15 mouse cellular contexts compared by ENCODE assay signal in genomic region chr7:81112686-81113360, GRCm38 (mm10). TPM values are rescaled to one million over a fixed set of nuclear protein-coding genes. Genes with fewer than 3 reads are reported as not detected.
DNase-seq lines count a peak whose midpoint lies in the region; ATAC-seq and TF ChIP-seq lines count a peak whose summit lies in the region.
"Had no signal": no experiment of that assay in that cellular context is flagged by ENCODE, and none has a peak within 500 bp of the region (broad histone marks: within the 10 kb centered on the region; RNA-seq: fewer than 3 reads in every experiment).

No protein-coding gene starts in this region.

- TF ChIP-seq CTCF in intestine, postnatal 0 days (IDR thresholded peaks at IDR 0.05; ENCODE audit: low read depth) = peak; percentile 52
- TF ChIP-seq CTCF in forebrain, postnatal 0 days (IDR thresholded peaks at IDR 0.05; ENCODE audit: low read depth) = no peak

- no peak overlapping the region for H3K4me2 ChIP-seq in intestine, postnatal 0 days (replicated peaks; ENCODE audit: low read depth)
- no peak overlapping the region for H3K4me2 ChIP-seq in intestine, embryonic 16.5 days (ENCODE audit: low read depth, low read length)
- no peak overlapping the region for H3K4me2 ChIP-seq in forebrain, postnatal 0 days (ENCODE audit: low read depth)
- H3K4me2 ChIP-seq: hindbrain, embryonic 14.5 days; neural tube, embryonic 15.5 days had no signal

- no peak for ATAC-seq in intestine, postnatal 0 days
- ATAC-seq in intestine, embryonic 16.5 days = no peak; the same call in 1 of the 2 replicates
- ATAC-seq in forebrain, postnatal 0 days = no peak

- no peak overlapping the region for H3K9ac ChIP-seq in intestine, postnatal 0 days (ENCODE audit: low read depth, low read length)
- H3K9ac ChIP-seq in intestine, embryonic 16.5 days (ENCODE audit: low read depth, low read length) = no peak overlapping the region
- no peak overlapping the region for H3K9ac ChIP-seq in forebrain, postnatal 0 days
- H3K9ac ChIP-seq: hindbrain, embryonic 14.5 days; neural tube, embryonic 15.5 days had no signal

- WGBS in intestine, postnatal 0 days = 29% methylated on average over 6 of the region's 6 CpGs
- WGBS in intestine, embryonic 16.5 days = 36% methylated on average over 6 of the region's 6 CpGs
- 40% methylated on average over 6 of the region's 6 CpGs for WGBS in forebrain, postnatal 0 days

- no peaks in the 10 kb centered on the region for H3K4me1 ChIP-seq in intestine, postnatal 0 days (replicated peaks; ENCODE audit: control insufficient read depth, insufficient read depth, low read length)
- peaks cover 4% of the 10 kb centered on the region; the same call in 1 of the 2 replicates for H3K4me1 ChIP-seq in intestine, embryonic 16.5 days (ENCODE audit: control insufficient read depth, insufficient read depth, low read length)
- H3K4me1 ChIP-seq in forebrain, postnatal 0 days (ENCODE audit: insufficient read depth) = no peaks in the 10 kb centered on the region
- H3K4me1 ChIP-seq: neural tube, embryonic 15.5 days had no signal

- DNase-seq in thymus, postnatal 4 days = peak; percentile 48
- no peak for DNase-seq in thymus, postnatal 25 days
- DNase-seq in kidney, postnatal 36 days = peak; percentile 81 to 89
- no peak for DNase-seq in forebrain, postnatal 0 days
- no peak for DNase-seq in adipocyte (ENCODE audit: low spot score)
- DNase-seq: cerebellum, postnatal 14 days; right cerebral cortex, postnatal 4 days had no signal

- no peak overlapping the region for H3K4me3 ChIP-seq in intestine, postnatal 0 days (ENCODE audit: low read depth, low read length)
- H3K4me3 ChIP-seq in intestine, embryonic 16.5 days (ENCODE audit: low read length) = no peak overlapping the region
- no peak overlapping the region for H3K4me3 ChIP-seq in forebrain, postnatal 0 days (ENCODE audit: low read depth, low read length)
- H3K4me3 ChIP-seq: neural tube, embryonic 15.5 days had no signal

- no peaks in the 10 kb centered on the region for H3K36me3 ChIP-seq in intestine, postnatal 0 days (ENCODE audit: control insufficient read depth, insufficient read depth)
- no peaks in the 10 kb centered on the region for H3K36me3 ChIP-seq in intestine, embryonic 16.5 days (ENCODE audit: control insufficient read depth, insufficient read depth, low read length)
- no peaks in the 10 kb centered on the region for H3K36me3 ChIP-seq in forebrain, postnatal 0 days (ENCODE audit: insufficient read depth)
- H3K36me3 ChIP-seq: neural tube, embryonic 15.5 days had no signal

- H3K9me3 ChIP-seq in intestine, postnatal 0 days (ENCODE audit: control insufficient read depth) = no peaks in the 10 kb centered on the region
- H3K9me3 ChIP-seq in intestine, embryonic 16.5 days (ENCODE audit: control insufficient read depth, low read length) = no peaks in the 10 kb centered on the region
- no peaks in the 10 kb centered on the region for H3K9me3 ChIP-seq in forebrain, postnatal 0 days (ENCODE audit: low read length)
- H3K9me3 ChIP-seq: neural tube, embryonic 15.5 days had no signal

- no peak overlapping the region for H3K27ac ChIP-seq in intestine, postnatal 0 days (ENCODE audit: low read depth, low read length)
- no peak overlapping the region for H3K27ac ChIP-seq in intestine, embryonic 16.5 days (ENCODE audit: low read length)
- no peak overlapping the region for H3K27ac ChIP-seq in forebrain, postnatal 0 days (ENCODE audit: low read depth, low read length)
- H3K27ac ChIP-seq: hindbrain, embryonic 14.5 days; macrophage; neural tube, embryonic 15.5 days had no signal

- no peaks in the 10 kb centered on the region for H3K27me3 ChIP-seq in intestine, postnatal 0 days (replicated peaks; ENCODE audit: control insufficient read depth, insufficient read depth, low read length)
- H3K27me3 ChIP-seq in intestine, embryonic 16.5 days (replicated peaks; ENCODE audit: control insufficient read depth, insufficient read depth, low read length) = no peaks in the 10 kb centered on the region
- no peaks in the 10 kb centered on the region for H3K27me3 ChIP-seq in forebrain, postnatal 0 days (ENCODE audit: insufficient read depth, low read length)
- H3K27me3 ChIP-seq: neural tube, embryonic 15.5 days had no signal

RNA-seq across cellular contexts. Expression of gene Slc28a1, which starts 1.8 kb away (rescaled TPM):
- 0.59 and 1.0 TPM in 2 replicates for polyA plus RNA-seq in intestine, postnatal 0 days (2015; fragmentation: Nextera tagmentation; extraction: Ambion mirVana)
- 9.1 and 9.5 TPM in 2 replicates for polyA plus RNA-seq in intestine, embryonic 16.5 days (2015; fragmentation: Nextera tagmentation; extraction: Ambion mirVana)
- total RNA-seq in forebrain, postnatal 0 days (2014; rRNA removed) = 0.48 TPM in 1 of 2 replicates, not detected in the other
- polyA plus RNA-seq in forebrain, postnatal 0 days (2015; fragmentation: Nextera tagmentation; extraction: Ambion mirVana) = 0.12 TPM in 1 of 2 replicates, not detected in the other
- total RNA-seq: layer of hippocampus, postnatal 10 days had no signal
- polyA plus RNA-seq: embryonic facial prominence, embryonic 11.5 days; forebrain, embryonic 11.5 days; hindbrain, embryonic 14.5 days; macrophage had no signal

RNA-seq across cellular contexts. Expression of gene Alpk3, which starts 55.4 kb away (rescaled TPM):
- polyA plus RNA-seq in intestine, postnatal 0 days (2015; fragmentation: Nextera tagmentation; extraction: Ambion mirVana) = 0.86 and 1.0 TPM in 2 replicates
- 8.4 and 12.5 TPM in 2 replicates for polyA plus RNA-seq in intestine, embryonic 16.5 days (2015; fragmentation: Nextera tagmentation; extraction: Ambion mirVana)
- total RNA-seq in forebrain, postnatal 0 days (2014; rRNA removed) = 0.43 TPM in 1 of 2 replicates, not detected in the other
- polyA plus RNA-seq in forebrain, postnatal 0 days (2015; fragmentation: Nextera tagmentation; extraction: Ambion mirVana) = 0.04 and 0.07 TPM in 2 replicates
- polyA plus RNA-seq: forebrain, embryonic 11.5 days had no signal

Comparison
In these comparisons a context has a peak if more than half of its experiments do, and no peak if none do; other contexts are left out.
1. DNase-seq: peak in thymus, postnatal 4 days (single experiment) and kidney, postnatal 36 days (2 of 2); none in thymus, postnatal 25 days (single experiment), forebrain, postnatal 0 days (single experiment) and adipocyte (single experiment).